Mouse (Mus musculus) CH12.LX (cell line): ENCODE measurements around the gene Zfp800. TPM values are rescaled to one million over a fixed set of nuclear protein-coding genes. Genes with fewer than 3 reads are reported as not detected.

ENCODE experiments used
- DNase-seq: peaks from one replicate; pipeline ENCODE4 v3.0.0-alpha.2; 2013; ENCODE audit errors: extremely low read depth
- H3K27ac ChIP-seq: 2 replicates; pipeline ENCODE4 v1.5.1; 2012; ENCODE audit warnings: low read depth, mild to moderate bottlenecking, control low read depth, moderate library complexity; ENCODE audit not compliant: insufficient read depth
- H3K27me3 ChIP-seq: replicated peaks from 2 replicates; pipeline ENCODE3; 2012; ENCODE audit warnings: inconsistent platforms
- H3K36me3 ChIP-seq, 2 experiments: replicated peaks in 1 of 2; 2 replicates each; pipeline versions ENCODE3 to v1.6.1; 2012; ENCODE audit warnings: inconsistent platforms in 1 of 2, low read length in 1 of 2, mild to moderate bottlenecking in 1 of 2, mixed read lengths in 1 of 2, moderate library complexity in 1 of 2; ENCODE audit not compliant: control insufficient read depth in 1 of 2, insufficient read depth in 1 of 2
- H3K4me1 ChIP-seq, 2 experiments: 2 replicates each; pipeline ENCODE4 v1.6.1; 2012; ENCODE audit warnings: inconsistent platforms in 1 of 2, moderate library complexity in 1 of 2; ENCODE audit not compliant: insufficient read depth in 2 of 2, control insufficient read depth in 1 of 2
- H3K4me2 ChIP-seq: 2 replicates; pipeline ENCODE4 v1.6.1; 2012; ENCODE audit warnings: low read depth, mild to moderate bottlenecking, control low read depth; ENCODE audit not compliant: poor library complexity, insufficient read depth, severe bottlenecking
- H3K4me3 ChIP-seq, 3 experiments: fragments of 150-350 bp in 1 of 3; sonication (generic) in 1 of 3; replicated peaks in 1 of 3; 2 replicates each; pipeline versions ENCODE3 to v1.5.1; 2011 to 2012; ENCODE audit warnings: low read depth in 2 of 3, low read length in 2 of 3, mild to moderate bottlenecking in 2 of 3, moderate library complexity in 2 of 3, control low read depth in 1 of 3, improper control_type of control experiment in 1 of 3, inconsistent platforms in 1 of 3, mixed read lengths in 1 of 3; ENCODE audit not compliant: poor library complexity in 1 of 3
- H3K79me2 ChIP-seq: replicated peaks from 2 replicates; pipeline ENCODE4 v1.6.1; 2012; ENCODE audit warnings: mild to moderate bottlenecking, moderate library complexity; ENCODE audit not compliant: control insufficient read depth, poor library complexity, insufficient read depth, severe bottlenecking; ENCODE audit errors: extremely low read depth
- H3K9ac ChIP-seq: 2 replicates; pipeline ENCODE4 v1.6.1; 2012; ENCODE audit warnings: low read depth, mild to moderate bottlenecking, control low read depth, moderate library complexity; ENCODE audit not compliant: insufficient read depth
- H3K9me3 ChIP-seq: replicated peaks from 2 replicates; pipeline ENCODE3; 2012; ENCODE audit warnings: low read length, inconsistent platforms, mixed read lengths
- BHLHE40 ChIP-seq: IDR thresholded peaks from 2 replicates; pipeline ENCODE4 v1.6.1; 2011; ENCODE audit warnings: mild to moderate bottlenecking, low read depth, low read length, improper control_type of control experiment
- CHD1 ChIP-seq: IDR thresholded peaks from 2 replicates; pipeline ENCODE4 v1.6.1; 2012; ENCODE audit warnings: low read depth, low read length, improper control_type of control experiment, inconsistent platforms
- CHD2 ChIP-seq: IDR thresholded peaks from 2 replicates; pipeline ENCODE4 v1.6.1; 2011; ENCODE audit warnings: low read length, improper control_type of control experiment
- E2F4 ChIP-seq: IDR thresholded peaks from 2 replicates; pipeline ENCODE4 v1.6.1; 2011; ENCODE audit warnings: low read depth, low read length, improper control_type of control experiment; ENCODE audit not compliant: insufficient replicate concordance
- ELF1 ChIP-seq: IDR thresholded peaks from 2 replicates; pipeline ENCODE4 v1.6.1; 2014; ENCODE audit warnings: low read depth, mild to moderate bottlenecking, inconsistent platforms, low read length, improper control_type of control experiment
- GABPA ChIP-seq: IDR thresholded peaks from 2 replicates; pipeline ENCODE4 v1.6.1; 2012; ENCODE audit warnings: low read depth, low read length, improper control_type of control experiment, inconsistent platforms; ENCODE audit not compliant: insufficient replicate concordance
- HCFC1 ChIP-seq: IDR thresholded peaks from 2 replicates; pipeline ENCODE4 v1.6.1; 2012; ENCODE audit warnings: low read depth, mild to moderate bottlenecking, inconsistent platforms, low read length, improper control_type of control experiment
- JUN ChIP-seq: IDR thresholded peaks from 2 replicates; pipeline ENCODE4 v1.6.1; 2011; ENCODE audit warnings: low read depth, mild to moderate bottlenecking, low read length, improper control_type of control experiment, moderate library complexity; ENCODE audit not compliant: insufficient read depth
- JUND ChIP-seq: conservative IDR thresholded peaks from 2 replicates; pipeline ENCODE4 v1.6.1; 2011; ENCODE audit warnings: low read depth, low read length, improper control_type of control experiment
- MAX ChIP-seq: IDR thresholded peaks from 2 replicates; pipeline ENCODE4 v1.6.1; 2011; ENCODE audit warnings: low read length, improper control_type of control experiment
- MEF2A ChIP-seq: IDR thresholded peaks from 2 replicates; pipeline ENCODE4 v1.6.1; 2014; ENCODE audit warnings: low read depth, mild to moderate bottlenecking, inconsistent platforms, low read length, improper control_type of control experiment, borderline replicate concordance
- MXI1 ChIP-seq: IDR thresholded peaks from 2 replicates; pipeline ENCODE4 v1.6.1; 2011; ENCODE audit warnings: mild to moderate bottlenecking, low read depth, low read length, improper control_type of control experiment
- MYC ChIP-seq: IDR thresholded peaks from 2 replicates; pipeline ENCODE4 v1.6.1; 2011; ENCODE audit warnings: low read depth, mild to moderate bottlenecking, improper control_type of control experiment, low read length
- NRF1 ChIP-seq: IDR thresholded peaks from 2 replicates; pipeline ENCODE4 v1.6.1; 2014; ENCODE audit warnings: low read depth, mild to moderate bottlenecking, inconsistent platforms, low read length, improper control_type of control experiment, moderate library complexity
- PAX5 ChIP-seq: IDR thresholded peaks from 2 replicates; pipeline ENCODE4 v1.6.1; 2012; ENCODE audit warnings: low read length, inconsistent platforms, mixed read lengths
- POLR2A ChIP-seq: IDR thresholded peaks from 2 replicates; pipeline ENCODE4 v1.6.1; 2011; ENCODE audit warnings: low read depth, mild to moderate bottlenecking, improper control_type of control experiment, low read length
- POLR2AphosphoS2 ChIP-seq: IDR thresholded peaks from 2 replicates; pipeline ENCODE4 v1.6.1; 2011; ENCODE audit warnings: low read depth, low read length, improper control_type of control experiment
- RAD21 ChIP-seq: IDR thresholded peaks from 2 replicates; pipeline ENCODE4 v1.6.1; 2011; ENCODE audit warnings: low read depth, mild to moderate bottlenecking, low read length, improper control_type of control experiment, moderate library complexity
- SMC3 ChIP-seq: IDR thresholded peaks from 2 replicates; pipeline ENCODE4 v1.6.1; 2011; ENCODE audit warnings: low read depth, low read length, improper control_type of control experiment
- TBP ChIP-seq: conservative IDR thresholded peaks from 2 replicates; pipeline ENCODE4 v1.6.1; 2011; ENCODE audit warnings: low read depth, low read length, improper control_type of control experiment
- TCF12 ChIP-seq: IDR thresholded peaks from 2 replicates; pipeline ENCODE4 v1.6.1; 2014; ENCODE audit warnings: low read depth, mild to moderate bottlenecking, inconsistent platforms, low read length, improper control_type of control experiment
- UBTF ChIP-seq: IDR thresholded peaks from 2 replicates; pipeline ENCODE4 v1.6.1; 2012; ENCODE audit warnings: low read depth, mild to moderate bottlenecking, inconsistent platforms, low read length, improper control_type of control experiment, moderate library complexity
- USF1 ChIP-seq: IDR thresholded peaks from 2 replicates; pipeline ENCODE4 v1.6.1; 2014; ENCODE audit warnings: low read depth, mild to moderate bottlenecking, inconsistent platforms, low read length, improper control_type of control experiment
- ZKSCAN1 ChIP-seq: IDR thresholded peaks from 2 replicates; pipeline ENCODE4 v1.6.1; 2012; ENCODE audit warnings: low read depth, inconsistent platforms, low read length, improper control_type of control experiment, borderline replicate concordance
- ZMIZ1 ChIP-seq: IDR thresholded peaks from 2 replicates; pipeline ENCODE4 v1.6.1; 2012; ENCODE audit warnings: low read depth, mild to moderate bottlenecking, inconsistent platforms, low read length, improper control_type of control experiment
- dilution Hi-C: fragments of 300-500 bp; cut with MboI; formaldehyde crosslinking; loops from 2 replicates; pipeline ENCODE4 v1.14.3; 2020; ENCODE audit warnings: low sequenced_read_pairs; ENCODE audit not compliant: extremely low pct_unique_long_range_greater_than_20kb, extremely low pct_ligation_motif_present
- in situ Hi-C: fragments of 300-500 bp; cut with MboI; formaldehyde crosslinking; loops from 3 replicates; pipeline ENCODE4 v1.14.3; 2019; ENCODE audit warnings: low sequenced_read_pairs, low pct_ligation_motif_present, low pct_unique_long_range_greater_than_20kb, mixed read lengths
- polyA plus RNA-seq: library from polyadenylated mRNA; unstranded; fragments of >175 nt; gene quantifications from 2 replicates; pipeline ENCODE4 v1.2.1, GENCODE M21; 2012; ENCODE audit warnings: low read depth; ENCODE audit not compliant: insufficient read length
- total RNA-seq, 2 experiments: library from RNA; depleted of rRNA; stranded (reverse); fragments of 300-350 nt in 1 of 2; fragments of >200 nt in 1 of 2; gene quantifications; 2 replicates each; pipeline ENCODE4 v1.2.3; 2012 to 2014

The Zfp800 gene
- total and polyA plus RNA-seq, 3 experiments: 19.1 to 49.5 (median 19.5) TPM

DNA sequence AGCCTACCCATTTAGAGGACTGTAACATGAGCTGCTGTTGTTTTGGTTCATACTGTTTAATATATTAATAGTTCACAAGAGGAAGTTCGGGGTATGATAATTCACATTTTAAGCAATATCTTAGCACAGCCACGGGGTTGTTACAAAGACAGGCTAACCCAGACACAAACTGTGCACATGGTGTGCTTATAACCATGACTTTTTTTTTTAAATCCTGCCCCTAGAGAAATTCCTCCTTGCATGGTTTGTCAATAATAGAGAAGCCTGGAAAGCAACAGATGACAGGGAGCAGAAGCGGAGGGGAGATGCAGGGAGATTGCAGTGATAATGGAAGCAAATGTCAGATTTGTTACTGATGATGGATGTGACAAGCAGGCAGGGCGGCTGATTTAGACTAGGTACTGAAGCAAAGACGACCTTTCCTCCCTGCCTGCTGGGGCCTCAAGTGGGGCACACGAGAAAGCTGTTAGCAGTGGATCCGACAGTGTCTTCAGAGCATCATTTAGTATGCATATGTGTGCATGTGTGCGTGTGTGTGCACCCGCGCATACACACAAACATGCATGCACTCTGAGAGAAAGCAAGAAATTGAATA is 68.7 kb downstream of the Zfp800 start:
- H3K4me1 ChIP-seq: peaks cover 0 to 4% of the 10 kb centered on the region in 2 experiments; a peak in 1 of 4 replicates
- no peaks in the 10 kb centered on the region for H3K27me3 ChIP-seq
- H3K4me3 ChIP-seq: no peak overlapping the region
- no peak overlapping the region for H3K9ac ChIP-seq
- H3K27ac ChIP-seq: no peak overlapping the region
- no peak overlapping the region for H3K4me2 ChIP-seq
- no peaks in the 10 kb centered on the region for H3K36me3 ChIP-seq
- DNase-seq: no peak
- no peaks in the 10 kb centered on the region for H3K79me2 ChIP-seq
- dilution Hi-C loops: no loop called here
- H3K9me3 ChIP-seq: no peaks in the 10 kb centered on the region
- no peak for TF ChIP-seq RAD21
- no peak for TF ChIP-seq MAX
- no peak for TF ChIP-seq HCFC1
- TF ChIP-seq ZMIZ1: no peak
- in situ Hi-C loops: no loop called here

DNA sequence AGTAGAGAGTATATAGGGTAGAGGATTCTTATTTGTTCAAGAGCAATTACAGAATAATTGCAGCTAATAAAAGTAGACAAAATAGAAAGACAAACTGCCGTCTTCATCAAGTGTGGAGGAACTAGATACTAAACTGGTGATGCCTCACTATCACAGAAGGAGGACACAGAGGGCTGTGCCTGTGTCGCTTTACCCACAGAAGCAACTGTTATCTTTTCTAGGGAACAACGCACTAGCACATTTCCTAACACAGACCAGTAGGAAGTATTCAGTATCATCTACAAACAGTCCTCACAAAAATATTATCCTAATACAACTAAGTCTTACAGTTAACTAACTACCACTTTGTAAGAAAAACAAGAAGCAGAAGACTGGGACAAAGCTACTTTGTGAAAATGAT is 71.1 kb downstream of the Zfp800 start:
- H3K4me3 ChIP-seq: no peak overlapping the region

DNA sequence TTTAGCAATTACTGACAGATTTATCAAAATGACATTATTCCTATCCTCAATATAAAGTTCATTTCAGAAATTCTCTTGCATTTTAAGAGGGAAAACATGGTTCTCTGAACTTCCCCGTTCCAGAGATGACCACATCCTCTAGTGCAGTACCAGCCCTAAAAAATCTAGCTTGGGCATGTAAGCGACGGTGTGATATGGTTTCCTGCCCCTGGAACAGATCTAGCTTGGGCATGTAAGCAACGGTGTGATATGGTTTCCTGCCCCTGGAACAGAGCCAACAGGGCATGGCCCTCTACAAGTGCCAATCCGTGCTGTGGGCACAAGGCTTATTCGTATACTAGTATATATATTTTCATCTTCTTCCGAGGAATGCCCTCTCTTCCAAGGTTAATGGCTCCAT is 75.4 kb downstream of the Zfp800 start:
- in situ Hi-C loops (no loop called here), dilution Hi-C loops (no loop called here)
- Histone ChIP-seq H3K27me3 (no peaks in the 10 kb centered on the region), H3K36me3 (no peaks in the 10 kb centered on the region), H3K79me2 (no peaks in the 10 kb centered on the region), H3K9me3 (no peaks in the 10 kb centered on the region)
- no peak for DNase-seq
- TF ChIP-seq TBP: no peak
- TF ChIP-seq HCFC1: no peak
- TF ChIP-seq RAD21: no peak
- no peak for TF ChIP-seq E2F4
- TF ChIP-seq USF1: no peak
- TF ChIP-seq JUND: no peak
- TF ChIP-seq GABPA: no peak
- TF ChIP-seq JUN: no peak
- TF ChIP-seq, all 38 proteins: peak for 0
- Histone ChIP-seq H3K27ac (no peak overlapping the region), H3K4me2 (no peak overlapping the region), H3K4me3 (no peak overlapping the region), H3K9ac (no peak overlapping the region), H3K4me1 (peaks cover 0 to 6% of the 10 kb centered on the region in 2 experiments; a peak in 1 of 4 replicates)

More for the DNA sequence above, 71.1 kb downstream of the Zfp800 start:
- dilution Hi-C loops (no loop called here), in situ Hi-C loops (no loop called here)
- Histone ChIP-seq H3K79me2 (no peaks in the 10 kb centered on the region), H3K9me3 (no peaks in the 10 kb centered on the region), H3K9ac (no peak overlapping the region), H3K36me3 (no peaks in the 10 kb centered on the region), H3K27ac (no peak overlapping the region), H3K4me1 (peaks cover 0 to 4% of the 10 kb centered on the region in 2 experiments; a peak in 1 of 4 replicates), H3K27me3 (no peaks in the 10 kb centered on the region), H3K4me2 (no peak overlapping the region)
- no peak for DNase-seq
- TF ChIP-seq MYC (no peak), JUN (no peak), JUND (no peak), NRF1 (no peak), ELF1 (no peak), PAX5 (no peak), TBP (no peak), BHLHE40 (no peak), SMC3 (no peak), UBTF (no peak), RAD21 (no peak), POLR2AphosphoS2 (no peak), ZKSCAN1 (no peak), TCF12 (no peak), POLR2A (no peak), CHD1 (no peak), ZMIZ1 (no peak), MXI1 (no peak), MEF2A (no peak), CHD2 (no peak)
